Mouse (Mus musculus) embryonic facial prominence, embryonic 12.5 days (tissue): ENCODE data around the gene Gm10260. TPM values are rescaled to one million over a fixed set of nuclear protein-coding genes. Genes with fewer than 3 reads are reported as not detected.

Experiments used
- ATAC-seq: fragments of 200-750 bp; cut with Nextera tagmentation; 2 replicates; pipeline ENCODE4 v1.8.0; 2017; ENCODE audit not compliant: insufficient number of reproducible peaks, insufficient read depth, low FRiP score, low TSS enrichment
- H3K27ac ChIP-seq: fragments of 300-500 bp; sonication (generic); 2 replicates; pipeline ENCODE4 v1.5.1; 2016; ENCODE audit warnings: mild to moderate bottlenecking
- H3K27me3 ChIP-seq: fragments of 300-500 bp; sonication (generic); 2 replicates; pipeline ENCODE4 v1.6.1; 2016; ENCODE audit warnings: mild to moderate bottlenecking, moderate library complexity
- H3K36me3 ChIP-seq: fragments of 300-500 bp; sonication (generic); 2 replicates; pipeline ENCODE4 v1.6.1; 2016; ENCODE audit warnings: mild to moderate bottlenecking
- H3K4me1 ChIP-seq: fragments of 300-500 bp; sonication (generic); 2 replicates; pipeline ENCODE4 v1.6.1; 2016
- H3K4me2 ChIP-seq: fragments of 300-500 bp; sonication (generic); replicated peaks from 2 replicates; pipeline ENCODE4 v1.6.1; 2016; ENCODE audit warnings: mild to moderate bottlenecking, moderate library complexity
- H3K4me3 ChIP-seq: fragments of 300-500 bp; sonication (generic); 2 replicates; pipeline ENCODE4 v1.5.1; 2016; ENCODE audit warnings: mild to moderate bottlenecking
- H3K9ac ChIP-seq: fragments of 300-500 bp; sonication (generic); 2 replicates; pipeline ENCODE4 v1.6.1; 2016; ENCODE audit warnings: mild to moderate bottlenecking, moderate library complexity
- H3K9me3 ChIP-seq: fragments of 300-500 bp; sonication (generic); 2 replicates; pipeline ENCODE4 v1.6.1; 2016; ENCODE audit warnings: mild to moderate bottlenecking, moderate library complexity
- WGBS: fragments of 180-500 bp; shearing (Covaris S2); methylation state at CpG from one replicate; pipeline ENCODE4 v1.1.7; 2016; 5-methylcytosine and 5-hydroxymethylcytosine counted together
- polyA plus RNA-seq: library from polyadenylated mRNA; unstranded; fragments of >200 nt; fragmentation: Nextera tagmentation; extraction: Ambion mirVana; gene quantifications from 2 replicates; pipeline ENCODE4 v1.2.1, GENCODE M21; 2016

Gene Gm10260
- polyA plus RNA-seq, 1 experiment from 2014 or later: 3.0 TPM

GRCm38 (mm10) chr13:97782063-97782462 lies 21.6 kb upstream of the Gm10260 start:
- no peak overlapping the region for H3K9ac ChIP-seq
- H3K36me3 ChIP-seq: no peaks in the 10 kb centered on the region
- H3K27ac ChIP-seq: no peak overlapping the region
- 35% methylated on average over 7 of the region's 7 CpGs for WGBS
- no peak overlapping the region for H3K4me2 ChIP-seq
- H3K4me3 ChIP-seq: no peak overlapping the region
- no peaks in the 10 kb centered on the region for H3K27me3 ChIP-seq
- peaks cover 25% of the 10 kb centered on the region for H3K4me1 ChIP-seq
- no peak for ATAC-seq
- H3K9me3 ChIP-seq: no peaks in the 10 kb centered on the region

GRCm38 (mm10) chr13:97781637-97782036 lies 21.2 kb upstream of the Gm10260 start:
- no peak overlapping the region for H3K9ac ChIP-seq
- H3K4me1 ChIP-seq: peaks cover 28% of the 10 kb centered on the region
- H3K4me2 ChIP-seq: no peak overlapping the region
- no peaks in the 10 kb centered on the region for H3K27me3 ChIP-seq
- no peak overlapping the region for H3K27ac ChIP-seq
- no peak overlapping the region for H3K4me3 ChIP-seq
- WGBS: 82% methylated on average over 7 of the region's 7 CpGs
- no peaks in the 10 kb centered on the region for H3K36me3 ChIP-seq
- H3K9me3 ChIP-seq: no peaks in the 10 kb centered on the region
- ATAC-seq: no peak

- no peak overlapping the region for H3K4me2 ChIP-seq
- H3K27me3 ChIP-seq: no peaks in the 10 kb centered on the region
- H3K9ac ChIP-seq: no peak overlapping the region
- no peak overlapping the region for H3K27ac ChIP-seq
- no peaks in the 10 kb centered on the region for H3K36me3 ChIP-seq
- WGBS: 78% methylated on average over 2 of the region's 2 CpGs
- H3K4me1 ChIP-seq: peaks cover 20% of the 10 kb centered on the region
- no peaks in the 10 kb centered on the region for H3K9me3 ChIP-seq
- ATAC-seq: no peak
- no peak overlapping the region for H3K4me3 ChIP-seq
Measured at GRCm38 (mm10) chr13:97780556-97780955, 20.1 kb upstream of the Gm10260 start.

GRCm38 (mm10) chr13:97779657-97780445 lies 19.4 kb upstream of the Gm10260 start:
- Histone ChIP-seq H3K27ac (no peak overlapping the region), H3K9me3 (no peaks in the 10 kb centered on the region), H3K9ac (no peak overlapping the region), H3K4me1 (peaks cover 18% of the 10 kb centered on the region), H3K27me3 (no peaks in the 10 kb centered on the region), H3K4me2 (no peak overlapping the region), H3K36me3 (no peaks in the 10 kb centered on the region), H3K4me3 (no peak overlapping the region)
- WGBS: 79% methylated on average over 8 of the region's 8 CpGs
- no peak for ATAC-seq

GRCm38 (mm10) chr13:97778698-97779194 lies 18.3 kb upstream of the Gm10260 start:
- H3K36me3 ChIP-seq: no peaks in the 10 kb centered on the region
- no peaks in the 10 kb centered on the region for H3K27me3 ChIP-seq
- no peak for ATAC-seq
- 0 out of 2 replicates have a peak, but pooled peaks cover 17% of the 10 kb centered on the region for H3K4me1 ChIP-seq
- no peak overlapping the region for H3K27ac ChIP-seq
- no peaks in the 10 kb centered on the region for H3K9me3 ChIP-seq
- H3K4me3 ChIP-seq: no peak overlapping the region
- 86% methylated on average over 5 of the region's 5 CpGs for whole genome bisulfite sequencing
- H3K9ac ChIP-seq: no peak overlapping the region
- no peak overlapping the region for H3K4me2 ChIP-seq

- Histone ChIP-seq H3K27me3 (no peaks in the 10 kb centered on the region), H3K9ac (no peak overlapping the region), H3K4me2 (no peak overlapping the region), H3K4me3 (no peak overlapping the region), H3K27ac (no peak overlapping the region), H3K9me3 (no peaks in the 10 kb centered on the region), H3K36me3 (no peaks in the 10 kb centered on the region), H3K4me1 (0 out of 2 replicates have a peak, but pooled peaks cover 17% of the 10 kb centered on the region)
- 77% methylated on average over 2 of the region's 2 CpGs for WGBS
- ATAC-seq: no peak
Measured at GRCm38 (mm10) chr13:97777667-97778066, 17.2 kb upstream of the Gm10260 start.

- no peak overlapping the region for H3K27ac ChIP-seq
- 63% methylated on average over 3 of the region's 3 CpGs for WGBS
Measured at GRCm38 (mm10) chr13:97776702-97777101, 16.3 kb upstream of the Gm10260 start.

DNA sequence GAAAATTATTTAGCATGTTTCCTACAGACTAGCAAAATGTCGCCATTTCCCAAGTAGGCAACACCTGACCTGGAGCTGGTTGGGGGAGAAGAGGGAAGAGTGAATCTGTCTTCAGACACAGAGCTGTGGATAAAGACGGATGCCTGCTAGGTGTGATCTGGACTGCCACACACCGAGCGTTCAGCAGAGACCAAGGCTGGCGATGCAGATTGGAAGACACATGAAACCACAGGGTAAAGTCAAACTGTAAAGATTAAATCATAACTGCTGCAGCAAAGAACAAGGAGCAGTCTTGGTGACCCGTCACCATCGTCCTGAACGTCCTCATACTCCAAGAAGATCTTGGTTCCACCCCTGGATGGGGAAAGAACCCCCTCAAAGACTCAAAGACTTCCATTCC lies 15.5 kb upstream of the Gm10260 start:
- Histone ChIP-seq H3K36me3 (no peaks in the 10 kb centered on the region), H3K4me2 (no peak overlapping the region), H3K4me3 (no peak overlapping the region), H3K4me1 (0 out of 2 replicates have a peak, but pooled peaks cover 9% of the 10 kb centered on the region), H3K27me3 (no peaks in the 10 kb centered on the region), H3K9ac (no peak overlapping the region), H3K9me3 (no peaks in the 10 kb centered on the region), H3K27ac (no peak overlapping the region)
- ATAC-seq: no peak
- WGBS: 90% methylated on average over 8 of the region's 8 CpGs

More at GRCm38 (mm10) chr13:97776702-97777101, 16.3 kb upstream of the Gm10260 start:
- H3K4me3 ChIP-seq: no peak overlapping the region
- H3K27me3 ChIP-seq: no peaks in the 10 kb centered on the region
- H3K9ac ChIP-seq: no peak overlapping the region
- H3K4me2 ChIP-seq: no peak overlapping the region
- no peaks in the 10 kb centered on the region for H3K9me3 ChIP-seq
- no peaks in the 10 kb centered on the region for H3K36me3 ChIP-seq
- 0 out of 2 replicates have a peak, but pooled peaks cover 9% of the 10 kb centered on the region for H3K4me1 ChIP-seq
- no peak for ATAC-seq

GRCm38 (mm10) chr13:97774740-97775425 lies 14.5 kb upstream of the Gm10260 start:
- H3K4me3 ChIP-seq: no peak overlapping the region
- 0 out of 2 replicates have a peak, but pooled peaks cover 9% of the 10 kb centered on the region for H3K4me1 ChIP-seq
- H3K9me3 ChIP-seq: no peaks in the 10 kb centered on the region
- no peak overlapping the region for H3K4me2 ChIP-seq
- H3K9ac ChIP-seq: no peak overlapping the region
- H3K27me3 ChIP-seq: no peaks in the 10 kb centered on the region
- 69% methylated on average over 10 of the region's 10 CpGs for WGBS
- ATAC-seq: peak; percentile 52; the same call in 1 of the 2 replicates
- no peaks in the 10 kb centered on the region for H3K36me3 ChIP-seq
- H3K27ac ChIP-seq: peak overlapping the region; percentile 8; the same call in 1 of the 2 replicates

- no peak overlapping the region for H3K27ac ChIP-seq
- H3K4me1 ChIP-seq: 0 out of 2 replicates have a peak, but pooled peaks cover 3% of the 10 kb centered on the region
- H3K9ac ChIP-seq: no peak overlapping the region
- no peaks in the 10 kb centered on the region for H3K27me3 ChIP-seq
- no peaks in the 10 kb centered on the region for H3K36me3 ChIP-seq
- WGBS: 81% methylated on average over 3 of the region's 3 CpGs
- ATAC-seq: no peak
- H3K9me3 ChIP-seq: no peaks in the 10 kb centered on the region
- no peak overlapping the region for H3K4me2 ChIP-seq
- H3K4me3 ChIP-seq: no peak overlapping the region
Measured at GRCm38 (mm10) chr13:97769205-97769604, 8.8 kb upstream of the Gm10260 start.

DNA sequence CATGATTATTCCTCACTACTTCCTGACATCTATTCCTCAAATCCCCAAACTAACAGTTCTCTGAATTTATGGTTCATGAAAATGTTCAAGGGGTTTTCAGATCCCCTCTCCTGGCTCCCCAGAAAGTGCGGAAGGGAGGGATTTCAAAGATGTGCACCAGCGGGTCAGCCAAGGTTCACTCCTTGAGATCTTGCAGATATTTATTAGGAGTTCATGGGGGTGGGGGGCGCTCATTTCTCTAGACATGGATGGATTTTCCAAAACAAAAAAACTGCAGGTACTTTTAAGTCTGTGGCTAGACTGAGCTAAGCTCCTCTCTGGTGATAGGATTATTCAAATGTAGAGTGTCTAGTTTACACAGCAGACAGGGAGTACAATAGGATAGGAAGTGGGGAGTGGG lies 8.4 kb upstream of the Gm10260 start:
- H3K27me3 ChIP-seq: no peaks in the 10 kb centered on the region
- H3K4me2 ChIP-seq: no peak overlapping the region

More for the DNA sequence above, 8.4 kb upstream of the Gm10260 start:
- no peak for ATAC-seq
- Histone ChIP-seq H3K36me3 (no peaks in the 10 kb centered on the region), H3K9me3 (no peaks in the 10 kb centered on the region), H3K27ac (no peak overlapping the region), H3K9ac (no peak overlapping the region), H3K4me3 (no peak overlapping the region), H3K4me1 (0 out of 2 replicates have a peak, but pooled peaks cover 4% of the 10 kb centered on the region)
- 66% methylated on average over 3 of the region's 3 CpGs for WGBS
